Mouse (Mus musculus) ovary, postnatal 36 days (tissue): ENCODE measurements at regions not wholly inside any gene's neighbourhood (a gene's known extent, or its start where the extent isn't known, plus 50 kb on each side); places are given as distances from the start of the nearest gene placed in this dataset.

Experiments used
- DNase-seq: peaks from one replicate; pipeline ENCODE4 v3.0.0; 2022; ENCODE audit warnings: low spot score, mixed read lengths

DNA sequence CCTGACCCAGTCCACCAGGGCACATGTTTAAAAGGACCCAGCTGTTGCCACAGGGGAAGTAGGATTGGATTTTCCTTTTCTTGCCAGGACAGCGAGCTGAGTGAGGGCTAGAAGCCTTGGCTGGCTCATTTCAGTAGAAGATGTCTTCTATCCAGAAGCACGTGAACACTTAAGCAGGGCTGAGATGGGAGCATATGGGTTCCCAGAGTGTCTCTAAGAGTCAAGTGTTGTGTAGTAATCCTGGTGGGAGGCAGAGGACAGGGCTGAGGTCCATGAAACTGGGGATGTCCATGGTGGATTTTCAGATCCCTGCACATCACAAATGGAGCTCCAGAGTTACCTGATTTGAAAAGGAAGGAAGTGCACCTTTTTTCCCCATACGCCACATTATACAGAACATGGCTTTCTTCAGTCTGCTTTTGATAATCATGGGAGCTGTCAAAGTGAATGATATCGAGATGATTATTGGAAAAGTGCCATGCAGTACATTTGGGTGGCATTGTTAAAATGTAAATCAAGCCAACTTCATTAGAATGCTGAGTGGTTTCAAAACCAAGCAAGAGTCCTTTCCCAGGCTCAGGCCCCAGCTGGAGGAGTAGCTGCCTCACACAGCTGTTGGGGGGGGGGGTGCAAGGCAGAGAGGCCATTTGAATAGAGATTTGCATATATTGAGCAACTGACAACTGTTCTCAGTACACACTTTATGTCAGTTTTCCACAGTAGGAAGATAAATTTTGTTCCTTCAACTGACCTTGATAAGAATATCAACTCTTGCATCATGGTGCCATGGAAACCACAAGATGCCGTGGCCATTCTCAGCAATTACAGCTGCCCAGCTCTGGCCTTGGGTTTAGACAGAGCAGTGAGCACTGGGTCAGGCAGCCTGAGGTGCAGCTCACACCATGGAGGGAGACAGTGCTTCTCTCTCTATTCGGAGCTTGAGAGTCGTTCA is 81.7 kb downstream of the Slc35b3 start:
- no peak for DNase-seq

- no peak for DNase-seq
Measured at GRCm38 (mm10) chr13:38875923-38876322, 84.8 kb downstream of the Slc35b3 start.

DNA sequence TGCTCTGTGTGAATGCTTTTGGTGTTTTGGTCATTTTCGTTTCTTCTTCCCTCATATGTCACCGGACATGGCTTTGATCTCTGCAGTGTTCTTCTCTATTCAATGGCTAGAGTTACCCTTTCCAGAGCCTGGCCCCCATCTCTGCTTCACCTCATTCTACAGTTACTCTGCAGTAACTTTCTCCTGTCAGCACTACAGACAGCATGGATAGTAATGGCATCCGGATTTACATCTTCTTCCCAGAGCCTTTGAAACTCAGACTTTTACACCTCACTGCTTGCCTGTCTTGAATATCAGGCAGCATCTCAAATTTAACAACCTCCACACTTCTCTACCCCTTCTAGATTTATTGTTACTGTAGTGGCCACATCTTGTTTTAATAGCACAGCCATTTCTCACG is 96.7 kb downstream of the Slc35b3 start:
- DNase-seq = no peak

DNA sequence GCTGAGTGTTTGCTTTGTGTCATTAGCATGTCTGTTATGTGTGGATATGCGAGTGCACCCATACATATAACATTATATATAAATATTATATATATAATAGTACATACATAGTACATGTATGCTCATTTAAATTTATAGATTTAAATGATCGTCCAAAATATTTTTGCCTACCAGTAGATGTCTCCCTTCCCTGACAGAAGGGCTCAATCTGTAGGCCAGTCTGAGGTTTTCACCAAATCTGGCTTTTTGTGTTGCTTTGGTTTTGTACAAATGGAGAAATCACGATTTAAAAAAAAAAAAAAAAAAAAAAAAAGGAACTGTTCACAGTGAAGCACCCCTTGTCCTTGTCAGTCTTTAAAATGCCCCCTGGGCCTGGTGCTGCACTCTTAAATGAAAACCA is 104.9 kb downstream of the Slc35b3 start:
- no peak for DNase-seq

DNA sequence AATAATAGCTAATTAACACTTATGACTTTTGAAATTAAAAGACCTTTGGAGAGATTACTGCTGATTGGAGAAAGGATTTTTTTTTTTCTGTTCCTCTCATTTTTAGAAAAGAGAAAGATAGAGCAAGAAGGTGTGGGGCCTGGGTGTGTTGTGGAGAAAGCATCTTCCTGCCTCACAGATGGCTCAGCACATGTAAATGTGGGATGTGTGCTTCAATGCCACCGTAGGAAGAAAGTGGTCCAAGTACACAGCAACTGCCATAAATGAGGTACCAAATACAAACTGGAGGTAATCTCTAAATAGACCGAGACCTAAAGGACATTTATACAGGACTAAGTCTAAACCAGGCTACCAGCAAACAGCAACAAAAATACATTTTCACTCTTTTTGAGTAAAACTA is 105.7 kb downstream of the Slc35b3 start:
- DNase-seq = no peak

DNA sequence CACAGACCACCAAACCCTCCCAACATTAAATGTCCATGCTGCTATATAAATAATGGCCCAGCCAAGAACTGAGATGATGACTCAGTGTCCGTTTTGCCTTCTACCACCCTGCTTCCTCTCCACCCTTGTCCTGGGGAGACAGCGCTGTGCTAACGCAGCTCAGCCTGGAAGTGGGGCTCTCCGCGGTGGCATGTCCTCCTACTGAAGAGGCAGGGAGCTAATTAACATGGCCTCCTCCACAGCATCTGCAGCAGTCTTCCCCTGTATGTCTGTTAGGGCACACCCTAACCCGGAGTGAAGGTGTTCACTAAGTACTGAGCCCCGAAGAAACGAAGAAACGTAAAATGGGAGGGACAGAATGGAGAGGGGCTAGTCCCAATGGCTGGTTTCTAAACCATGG is 107.8 kb downstream of the Slc35b3 start:
- no peak for DNase-seq

DNA sequence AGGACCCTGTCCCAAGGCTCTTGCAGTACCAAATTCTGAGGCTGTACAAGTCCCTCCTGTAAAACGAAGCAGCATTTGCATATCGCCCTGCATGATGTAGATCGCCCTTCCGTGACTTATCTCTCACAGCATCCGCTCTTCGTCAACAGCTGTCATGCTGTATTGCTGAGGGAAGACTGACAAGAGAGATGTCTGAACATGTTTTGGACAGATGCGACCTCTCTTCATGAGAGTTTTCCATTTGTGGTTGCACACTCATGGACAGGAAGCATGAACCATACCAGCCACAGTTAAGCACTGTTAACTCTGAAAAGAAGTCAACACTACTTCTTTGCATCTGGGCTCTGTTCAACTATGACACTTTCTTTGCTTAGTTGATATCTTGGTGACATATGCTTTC is 108.9 kb downstream of the Slc35b3 start:
- no peak for DNase-seq

GRCm38 (mm10) chr13:38838231-38838630 is 122.4 kb downstream of the Slc35b3 start:
- DNase-seq = no peak

GRCm38 (mm10) chr13:38825649-38826048 is 135.0 kb downstream of the Slc35b3 start:
- no peak for DNase-seq

DNA sequence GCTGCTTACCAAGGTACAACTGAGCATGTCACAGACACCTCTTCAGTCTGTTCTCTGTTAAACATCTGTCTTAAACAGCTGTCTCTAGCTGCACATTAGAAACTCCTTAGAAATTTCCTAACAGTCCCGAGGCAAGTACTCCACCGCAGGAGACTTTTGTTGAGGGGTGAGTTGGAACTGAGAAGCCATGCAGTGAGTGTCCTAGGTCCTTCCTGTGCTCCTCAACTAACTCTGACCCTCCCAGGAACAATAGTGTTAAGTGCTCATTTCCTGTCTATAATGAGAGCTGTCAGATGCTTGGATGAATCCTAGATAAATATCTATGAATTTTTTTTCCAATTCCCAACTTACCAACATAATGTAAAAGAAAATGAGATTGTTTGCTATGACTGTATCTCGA is 141.1 kb downstream of the Slc35b3 start:
- DNase-seq = no peak

- DNase-seq = no peak
Measured at GRCm38 (mm10) chr13:38818781-38819180, 141.9 kb downstream of the Slc35b3 start.

GRCm38 (mm10) chr13:38816296-38816695 is 144.4 kb downstream of the Slc35b3 start:
- no peak for DNase-seq

GRCm38 (mm10) chr13:38815002-38815707 is 145.5 kb downstream of the Slc35b3 start:
- no peak for DNase-seq

DNA sequence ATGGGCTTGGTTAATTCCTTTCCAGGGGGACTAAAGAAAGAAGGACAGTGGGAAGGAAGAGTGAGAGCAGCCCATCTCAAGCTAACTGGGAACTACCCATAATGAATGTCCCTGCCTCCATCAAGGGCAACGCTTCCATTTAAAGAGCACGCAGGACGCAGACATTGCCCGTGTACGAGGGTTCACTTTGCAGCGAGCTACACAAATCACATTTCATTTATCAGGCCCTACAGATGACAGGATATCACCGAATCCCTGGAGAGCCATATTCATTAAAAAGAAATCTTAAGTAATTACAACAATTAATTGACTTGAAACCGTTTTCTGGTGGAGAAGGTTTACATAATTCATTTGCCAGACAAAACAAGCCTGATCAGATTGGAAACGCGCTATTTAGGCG is 139.7 kb upstream of the Eef1e1 start:
- no peak for DNase-seq

DNA sequence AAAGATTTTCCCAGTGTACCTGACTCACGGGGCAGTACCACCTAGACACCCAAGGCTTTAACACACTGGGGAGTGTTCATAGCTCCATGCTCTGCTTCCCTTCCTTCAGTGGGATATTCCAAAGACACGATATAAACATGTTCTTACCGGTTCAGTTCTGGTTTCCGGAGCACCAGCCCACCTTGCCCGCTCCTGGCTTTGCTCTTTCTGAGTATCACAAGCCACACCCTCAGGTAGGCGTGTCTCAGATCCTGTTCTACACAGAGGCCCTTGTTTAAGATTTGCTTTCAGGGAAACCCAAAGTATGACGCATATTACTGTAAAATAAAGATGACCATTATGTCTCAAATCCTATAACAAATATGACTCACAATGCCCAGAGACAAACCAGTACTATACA is 134.6 kb upstream of the Eef1e1 start:
- no peak for DNase-seq

DNA sequence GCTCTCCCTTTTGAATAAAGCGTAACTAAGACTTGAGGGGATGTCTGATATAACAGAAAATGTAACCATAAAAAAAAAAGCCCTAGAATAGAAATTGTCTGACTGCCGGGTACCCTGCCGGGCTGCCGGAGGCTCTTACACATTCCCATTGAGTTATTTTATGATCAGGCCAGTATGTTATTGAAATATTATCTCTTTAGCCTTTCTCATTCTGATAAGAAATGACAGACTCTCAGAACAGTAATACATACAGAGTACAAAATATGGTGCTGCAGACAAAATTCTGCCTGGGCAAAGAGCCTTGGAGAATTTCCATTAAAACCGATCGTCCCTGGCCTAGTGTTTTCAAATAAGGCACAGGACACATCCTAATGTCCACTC is 121.8 kb upstream of the Eef1e1 start:
- DNase-seq = no peak

DNA sequence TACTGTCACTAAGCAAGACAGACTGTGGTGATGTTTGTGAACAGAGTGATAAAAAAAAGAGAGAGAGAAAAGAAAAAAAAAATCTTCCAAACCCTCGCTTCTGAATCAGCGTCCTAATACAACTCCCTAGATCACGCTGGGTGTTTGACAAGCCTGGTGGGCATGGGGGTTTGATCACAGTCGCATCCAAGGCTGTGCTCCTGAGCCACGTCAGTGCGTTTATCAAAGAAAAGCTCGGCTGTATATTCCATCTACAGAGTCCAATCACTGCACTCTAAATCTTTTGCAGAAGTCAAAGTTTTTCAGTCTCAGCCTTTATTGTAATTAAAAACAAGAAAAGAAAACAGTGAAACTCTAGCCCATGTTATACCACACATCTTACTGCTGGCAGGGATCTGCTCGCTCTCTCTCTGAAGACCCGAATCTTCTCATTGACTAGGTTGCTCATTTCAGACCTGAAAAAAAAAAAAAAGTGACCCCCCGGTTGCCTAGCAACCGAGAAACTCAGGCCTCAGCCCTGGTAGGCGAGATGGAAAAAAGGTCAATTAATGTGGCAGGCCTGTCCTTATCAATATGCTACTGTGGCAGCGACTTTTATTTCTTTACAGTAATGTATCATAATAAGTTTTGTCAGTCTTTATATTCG is 121.2 kb upstream of the Eef1e1 start:
- no peak for DNase-seq

DNA sequence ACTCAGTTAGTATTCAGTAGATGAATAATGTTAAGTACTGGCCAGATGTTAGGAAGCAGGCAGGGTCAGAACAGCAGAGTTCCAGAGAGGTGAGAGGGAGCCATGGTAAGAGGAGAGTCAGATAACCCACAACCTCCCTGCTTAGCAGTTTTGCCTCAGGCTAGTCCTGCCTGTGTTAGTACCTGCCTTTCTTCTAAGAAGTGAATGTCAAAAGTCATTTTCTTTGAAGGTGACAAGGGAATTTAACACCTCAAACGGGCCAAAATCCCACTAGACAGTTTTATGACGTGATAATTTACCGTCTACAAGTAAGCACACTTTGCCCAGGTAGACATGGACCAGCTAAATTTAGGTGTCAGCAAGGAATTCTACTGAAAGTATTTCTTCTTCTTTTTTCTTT is 117.7 kb upstream of the Eef1e1 start:
- DNase-seq = no peak

DNA sequence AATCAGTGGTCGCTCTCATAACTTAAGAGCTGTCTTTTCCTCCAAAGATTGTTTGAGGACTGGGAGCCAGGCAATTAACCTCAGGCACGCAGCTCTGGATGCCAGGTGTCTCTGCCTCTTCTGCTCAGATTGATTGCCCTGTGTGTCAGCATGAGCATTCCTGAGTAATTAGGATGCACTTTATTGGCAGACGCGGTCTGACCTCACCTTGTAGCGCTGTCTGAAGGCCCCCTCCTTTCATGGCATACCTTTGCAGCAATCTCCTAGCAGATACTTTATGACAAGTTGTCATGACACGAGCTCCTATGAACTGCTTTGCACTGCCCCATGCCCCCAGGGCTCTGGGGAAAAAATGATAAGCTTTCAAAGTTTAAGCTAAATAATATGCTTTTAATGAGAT is 114.1 kb upstream of the Eef1e1 start:
- DNase-seq = no peak

DNA sequence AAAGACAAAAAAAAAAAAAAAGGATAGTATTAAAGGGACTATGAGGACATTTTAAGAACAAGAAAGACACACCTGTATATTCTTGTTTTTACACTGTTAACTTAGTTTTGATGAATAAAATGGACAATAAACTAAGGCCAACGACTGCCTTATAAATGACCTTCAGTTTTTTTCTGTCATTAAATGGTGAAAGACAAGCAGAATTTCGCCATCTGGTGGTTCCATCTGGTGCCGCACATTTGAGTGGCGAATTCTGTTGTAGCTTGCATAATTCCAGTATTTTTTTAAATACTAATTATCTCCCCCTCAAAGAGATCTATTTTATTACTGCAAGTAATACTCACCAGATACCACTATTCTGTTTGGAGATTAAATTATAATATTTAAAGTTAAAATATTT is 107.3 kb upstream of the Eef1e1 start:
- peak; percentile 6 for DNase-seq

- DNase-seq = no peak
Measured at GRCm38 (mm10) chr13:38760261-38760660, 101.4 kb upstream of the Eef1e1 start.

GRCm38 (mm10) chr13:38756629-38757227 is 97.9 kb upstream of the Eef1e1 start:
- no peak for DNase-seq

GRCm38 (mm10) chr13:38753722-38754121 is 94.9 kb upstream of the Eef1e1 start:
- no peak for DNase-seq
